In the genomic region with DNA sequence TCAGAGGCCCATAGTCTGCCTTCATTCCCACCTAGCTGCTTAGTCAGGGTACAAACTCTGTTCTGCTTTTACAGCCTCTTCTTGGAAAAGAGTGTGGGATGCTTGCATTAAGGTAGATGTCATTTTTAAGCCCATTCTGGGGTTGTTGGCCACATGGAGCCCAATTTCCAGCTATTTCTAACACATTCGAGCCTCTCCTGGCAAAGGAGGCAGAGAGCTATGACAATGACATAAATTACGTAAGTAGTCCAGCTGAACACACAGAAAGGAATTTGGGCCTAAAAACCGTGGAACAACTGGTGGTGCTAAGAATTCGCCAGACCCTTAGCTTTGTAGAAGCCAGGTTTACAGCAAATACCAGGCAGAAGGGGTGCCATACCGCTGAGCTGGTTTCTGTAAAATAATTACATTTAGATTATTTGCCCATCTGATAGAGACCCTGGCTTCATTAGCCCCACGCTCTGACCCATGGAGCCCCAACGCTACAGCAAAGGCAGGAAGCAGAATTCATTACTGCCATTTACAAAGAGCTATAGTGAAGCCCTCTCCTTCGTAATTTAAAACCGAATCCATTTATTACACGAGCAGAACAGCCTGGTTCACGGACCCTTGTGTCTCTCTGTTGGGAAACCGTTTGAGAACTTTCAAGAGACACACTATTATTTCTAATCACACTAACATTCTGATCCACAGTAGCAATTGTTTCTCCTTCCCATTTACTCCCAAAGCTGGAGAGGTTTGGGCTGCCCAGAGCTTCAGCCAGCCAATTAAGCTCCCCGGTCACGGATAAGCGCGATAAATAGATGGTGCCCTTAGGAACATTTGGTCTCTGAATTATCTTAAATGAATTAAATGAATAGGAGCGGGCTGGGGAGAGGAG, we compare ENCODE assay signal across 14 mouse cellular contexts. TPM values are rescaled to one million over a fixed set of nuclear protein-coding genes. Genes with fewer than 3 reads are reported as not detected.
DNase-seq lines count a peak whose midpoint lies in the region; ATAC-seq and TF ChIP-seq lines count a peak whose summit lies in the region.
"Had no signal": no experiment of that assay in that cellular context is flagged by ENCODE, and none has a peak within 500 bp of the region (broad histone marks: within the 10 kb centered on the region; RNA-seq: fewer than 3 reads in every experiment).

No protein-coding gene starts in this region.

- no peaks in the 10 kb centered on the region for H3K27me3 ChIP-seq in stomach, embryonic 14.5 days (ENCODE audit: control insufficient read depth, insufficient read depth, low read length)
- no peaks in the 10 kb centered on the region for H3K27me3 ChIP-seq in stomach, postnatal 0 days (ENCODE audit: control insufficient read depth, insufficient read depth, low read length)
- no peaks in the 10 kb centered on the region for H3K27me3 ChIP-seq in forebrain, embryonic 15.5 days
- H3K27me3 ChIP-seq in limb, embryonic 15.5 days, result no peaks in the 10 kb centered on the region

- no peak for DNase-seq in stomach, postnatal 0 days (ENCODE audit: low spot score)
- no peak for DNase-seq in spleen, postnatal 36 days (ENCODE audit: low spot score in 2 of 2)
- DNase-seq in kidney, adult 18-20 months, result no peak
- DNase-seq: thymus, postnatal 4 days had no signal

- peaks cover 11% of the 10 kb centered on the region; the same call in 1 of the 2 replicates for H3K4me1 ChIP-seq in stomach, embryonic 14.5 days (ENCODE audit: control insufficient read depth, insufficient read depth, low read length)
- no peaks in the 10 kb centered on the region for H3K4me1 ChIP-seq in stomach, postnatal 0 days (replicated peaks; ENCODE audit: control insufficient read depth, insufficient read depth)
- peaks cover 15% of the 10 kb centered on the region for H3K4me1 ChIP-seq in forebrain, embryonic 15.5 days
- H3K4me1 ChIP-seq in limb, embryonic 15.5 days, result peaks cover 15% of the 10 kb centered on the region

- no peak for TF ChIP-seq CTCF in stomach, postnatal 0 days (IDR thresholded peaks at IDR 0.05; ENCODE audit: low read depth)

- no peak overlapping the region for H3K9ac ChIP-seq in stomach, embryonic 14.5 days (replicated peaks; ENCODE audit: low read depth, low read length)
- H3K9ac ChIP-seq in stomach, postnatal 0 days (ENCODE audit: low read length), result no peak overlapping the region
- H3K9ac ChIP-seq in forebrain, embryonic 15.5 days (replicated peaks), result no peak overlapping the region
- H3K9ac ChIP-seq in limb, embryonic 15.5 days, result no peak overlapping the region

- ATAC-seq in stomach, embryonic 14.5 days (ENCODE audit: insufficient number of reproducible peaks, insufficient read depth, low FRiP score, low read depth), result no peak
- ATAC-seq in stomach, postnatal 0 days (ENCODE audit: low FRiP score, low TSS enrichment), result no peak
- peak; percentile 76 for ATAC-seq in forebrain, embryonic 15.5 days (replicated peaks)
- no peak for ATAC-seq in limb, embryonic 15.5 days (ENCODE audit: insufficient number of reproducible peaks, low FRiP score, low TSS enrichment, low read depth)
- no peak for ATAC-seq in megakaryocyte progenitor cell, adult 5-6 weeks (replicated peaks; ENCODE audit: poor library complexity)

- no peak overlapping the region for H3K4me2 ChIP-seq in stomach, embryonic 14.5 days (replicated peaks; ENCODE audit: low read depth, low read length)
- no peak overlapping the region for H3K4me2 ChIP-seq in stomach, postnatal 0 days (replicated peaks; ENCODE audit: low read depth)
- H3K4me2 ChIP-seq in forebrain, embryonic 15.5 days (replicated peaks), result peak overlapping the region; percentile 18; the same call in 1 of the 2 replicates
- H3K4me2 ChIP-seq in limb, embryonic 15.5 days, result no peak overlapping the region

- no peak for TF ChIP-seq EP300 in stomach, postnatal 0 days (optimal IDR thresholded peaks at IDR 0.05)

- no peaks in the 10 kb centered on the region for H3K9me3 ChIP-seq in stomach, embryonic 14.5 days (ENCODE audit: control insufficient read depth, low read depth, low read length)
- H3K9me3 ChIP-seq in stomach, postnatal 0 days (ENCODE audit: control insufficient read depth, low read length), result no peaks in the 10 kb centered on the region
- no peaks in the 10 kb centered on the region for H3K9me3 ChIP-seq in forebrain, embryonic 15.5 days
- no peaks in the 10 kb centered on the region for H3K9me3 ChIP-seq in limb, embryonic 15.5 days
- H3K9me3 ChIP-seq: G1E had no signal

- no peak overlapping the region for H3K4me3 ChIP-seq in stomach, embryonic 14.5 days (ENCODE audit: low read depth, low read length)
- no peak overlapping the region for H3K4me3 ChIP-seq in stomach, postnatal 0 days (ENCODE audit: low read depth, low read length)
- H3K4me3 ChIP-seq in forebrain, embryonic 15.5 days, result no peak overlapping the region
- H3K4me3 ChIP-seq in limb, embryonic 15.5 days, result no peak overlapping the region
- H3K4me3 ChIP-seq: myocyte had no signal

- 57% methylated on average over 17 of the region's 17 CpGs for WGBS in stomach, embryonic 14.5 days
- 73% methylated on average over 17 of the region's 17 CpGs for WGBS in stomach, postnatal 0 days
- 11% methylated on average over 17 of the region's 17 CpGs for WGBS in forebrain, embryonic 15.5 days
- WGBS in limb, embryonic 15.5 days, result 48% methylated on average over 17 of the region's 17 CpGs

- no peaks in the 10 kb centered on the region for H3K36me3 ChIP-seq in stomach, embryonic 14.5 days (ENCODE audit: control insufficient read depth, insufficient read depth, low read length)
- H3K36me3 ChIP-seq in stomach, postnatal 0 days (ENCODE audit: control insufficient read depth, insufficient read depth, low read length), result no peaks in the 10 kb centered on the region
- no peaks in the 10 kb centered on the region for H3K36me3 ChIP-seq in forebrain, embryonic 15.5 days
- H3K36me3 ChIP-seq in limb, embryonic 15.5 days, result no peaks in the 10 kb centered on the region
- H3K36me3 ChIP-seq: G1E had no signal

- H3K27ac ChIP-seq in stomach, embryonic 14.5 days (ENCODE audit: low read length), result peak overlapping the region; percentile 27
- no peak overlapping the region for H3K27ac ChIP-seq in stomach, postnatal 0 days (replicated peaks)
- H3K27ac ChIP-seq in forebrain, embryonic 15.5 days (replicated peaks), result peak overlapping the region; percentile 75
- peak overlapping the region; percentile 67 for H3K27ac ChIP-seq in limb, embryonic 15.5 days

RNA-seq across cellular contexts. Expression of gene Cpa4, which starts 12.0 kb away (rescaled TPM):
- polyA plus RNA-seq in stomach, embryonic 14.5 days (2014; fragmentation: Nextera tagmentation; extraction: Ambion mirVana), result 0.49 and 0.71 TPM in 2 replicates
- 32.7 and 33.7 TPM in 2 replicates for polyA plus RNA-seq in stomach, postnatal 0 days (2015; fragmentation: Nextera tagmentation; extraction: Ambion mirVana)
- polyA plus RNA-seq in forebrain, embryonic 15.5 days (2015; fragmentation: Nextera tagmentation; extraction: Ambion mirVana), result 1.9 and 2.0 TPM in 2 replicates
- 5.2 and 6.3 TPM in 2 replicates for polyA plus RNA-seq in limb, embryonic 15.5 days (2015; fragmentation: Nextera tagmentation; extraction: Ambion mirVana)
- total RNA-seq in megakaryocyte progenitor cell, adult 5-6 weeks (2015), result not detected in 2 replicates
- not detected in 2 replicates for total RNA-seq in megakaryocyte progenitor cell, adult 5-6 weeks (2017)
- polyA plus RNA-seq: G1E; large intestine, adult 2 months had no signal

RNA-seq across cellular contexts. Expression of gene Cpa5, which starts 30.6 kb away (rescaled TPM):
- 0.13 and 0.15 TPM in 2 replicates for polyA plus RNA-seq in stomach, embryonic 14.5 days (2014; fragmentation: Nextera tagmentation; extraction: Ambion mirVana)
- polyA plus RNA-seq in stomach, postnatal 0 days (2015; fragmentation: Nextera tagmentation; extraction: Ambion mirVana), result 0.16 and 0.18 TPM in 2 replicates
- 0.13 TPM in 1 of 2 replicates, not detected in the other for polyA plus RNA-seq in forebrain, embryonic 15.5 days (2015; fragmentation: Nextera tagmentation; extraction: Ambion mirVana)
- polyA plus RNA-seq in limb, embryonic 15.5 days (2015; fragmentation: Nextera tagmentation; extraction: Ambion mirVana), result 0.27 and 0.83 TPM in 2 replicates
- not detected in 2 replicates for total RNA-seq in megakaryocyte progenitor cell, adult 5-6 weeks (2015)
- not detected in 2 replicates for total RNA-seq in megakaryocyte progenitor cell, adult 5-6 weeks (2017)
- total RNA-seq: adrenal gland, adult 18-20 months; G1E had no signal
- polyA plus RNA-seq: frontal cortex, adult 2 months; G1E; large intestine, adult 2 months; liver, embryonic 16.5 days; myocyte had no signal

RNA-seq across cellular contexts. Expression of gene Cpa2, which starts 38.8 kb away (rescaled TPM):
- 1.4 and 127 TPM in 2 replicates for polyA plus RNA-seq in stomach, embryonic 14.5 days (2014; fragmentation: Nextera tagmentation; extraction: Ambion mirVana)
- 1.7 and 2.6 TPM in 2 replicates for polyA plus RNA-seq in stomach, postnatal 0 days (2015; fragmentation: Nextera tagmentation; extraction: Ambion mirVana)
- polyA plus RNA-seq in forebrain, embryonic 15.5 days (2015; fragmentation: Nextera tagmentation; extraction: Ambion mirVana), result 4.7 and 5.3 TPM in 2 replicates
- 4.8 and 6.7 TPM in 2 replicates for polyA plus RNA-seq in limb, embryonic 15.5 days (2015; fragmentation: Nextera tagmentation; extraction: Ambion mirVana)
- 1.3 TPM in 1 of 2 replicates, not detected in the other for total RNA-seq in megakaryocyte progenitor cell, adult 5-6 weeks (2015)
- total RNA-seq in megakaryocyte progenitor cell, adult 5-6 weeks (2017), result not detected in 2 replicates
- total RNA-seq: G1E had no signal
- polyA plus RNA-seq: G1E, myocyte had no signal

RNA-seq across cellular contexts. Expression of gene Cpa1, which starts 58.8 kb away (rescaled TPM):
- 1.5 and 116 TPM in 2 replicates for polyA plus RNA-seq in stomach, embryonic 14.5 days (2014; fragmentation: Nextera tagmentation; extraction: Ambion mirVana)
- polyA plus RNA-seq in stomach, postnatal 0 days (2015; fragmentation: Nextera tagmentation; extraction: Ambion mirVana), result 1.3 and 1.5 TPM in 2 replicates
- 0.48 and 0.61 TPM in 2 replicates for polyA plus RNA-seq in forebrain, embryonic 15.5 days (2015; fragmentation: Nextera tagmentation; extraction: Ambion mirVana)
- 1.7 and 1.9 TPM in 2 replicates for polyA plus RNA-seq in limb, embryonic 15.5 days (2015; fragmentation: Nextera tagmentation; extraction: Ambion mirVana)
- total RNA-seq in megakaryocyte progenitor cell, adult 5-6 weeks (2015), result not detected in 2 replicates
- total RNA-seq in megakaryocyte progenitor cell, adult 5-6 weeks (2017), result not detected in 2 replicates
- total RNA-seq: adrenal gland, adult 18-20 months; G1E had no signal
- polyA plus RNA-seq: frontal cortex, adult 2 months; G1E had no signal
